Mouse (Mus musculus) spleen, adult 2 months (tissue): ENCODE data around the gene Mul1.

Experiments used
- CTCF ChIP-seq: fragments of 200-500 bp; IDR thresholded peaks from 2 replicates; pipeline ENCODE4 v1.5.1; 2011; ENCODE audit warnings: mild to moderate bottlenecking, inconsistent platforms; ENCODE audit not compliant: insufficient read depth, insufficient read length, insufficient replicate concordance; ENCODE audit errors: extremely low read depth
- POLR2A ChIP-seq: fragments of 200-500 bp; IDR thresholded peaks from 2 replicates; pipeline ENCODE4 v1.6.1; 2011; ENCODE audit warnings: low read depth, low read length, inconsistent platforms

DNA sequence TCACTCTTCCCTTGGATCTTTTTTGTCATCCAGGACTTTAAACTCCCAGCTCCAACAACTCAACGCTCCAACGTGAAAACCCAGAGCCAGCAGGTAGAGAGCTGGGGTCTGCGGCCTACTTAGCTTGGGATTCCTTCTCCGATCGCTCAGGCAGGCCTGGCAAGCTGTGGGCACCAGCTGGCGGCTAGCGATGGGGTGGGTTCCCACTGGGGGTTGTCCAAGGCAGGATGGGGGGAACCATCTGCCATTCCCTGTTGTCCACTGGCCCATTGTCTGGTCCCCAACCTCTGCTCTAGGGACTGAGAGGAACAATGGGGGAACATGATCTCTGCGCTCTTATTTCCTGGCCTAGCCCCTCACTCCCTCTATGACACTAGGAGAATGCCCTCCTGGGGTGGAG lies 53.8 kb downstream of the Mul1 start:
- TF ChIP-seq CTCF (no peak), POLR2A (no peak)
